Comparison of ENCODE assay signal across 20 mouse cellular contexts in genomic region chr7:43778176-43778970, GRCm38 (mm10). TPM values are rescaled to one million over a fixed set of nuclear protein-coding genes. Genes with fewer than 3 reads are reported as not detected.
"Had no signal": no experiment of that assay in that cellular context is flagged by ENCODE, and none has a peak within 500 bp of the region (broad histone marks: within the 10 kb centered on the region; RNA-seq: fewer than 3 reads in every experiment).

No protein-coding gene starts in this region.

- H3K9me3 ChIP-seq: limb, embryonic 15.5 days; liver, embryonic 12.5 days; lung, embryonic 15.5 days; midbrain, embryonic 10.5 days; neural tube, embryonic 12.5 days had no signal

- DNase-seq: kidney, adult 9 months; kidney, postnatal 4 days; left cerebral cortex, postnatal 4 days; midbrain, embryonic 14.5 days; retina, postnatal 1 day; right cerebral cortex, postnatal 14 days had no signal

- H3K27ac ChIP-seq: hindbrain, embryonic 14.5 days; layer of hippocampus, adult 2 months; limb, embryonic 15.5 days; liver, embryonic 12.5 days; lung, embryonic 15.5 days; midbrain, embryonic 10.5 days; neural tube, embryonic 12.5 days had no signal

- H3K4me3 ChIP-seq: layer of hippocampus, adult 2 months; limb, embryonic 15.5 days; liver, embryonic 12.5 days; lung, embryonic 15.5 days; midbrain, embryonic 10.5 days; myocyte; neural tube, embryonic 12.5 days had no signal

- H3K4me1 ChIP-seq: liver, embryonic 12.5 days had no signal

- H3K9ac ChIP-seq: hindbrain, embryonic 14.5 days; limb, embryonic 15.5 days; liver, embryonic 12.5 days; lung, embryonic 15.5 days; neural tube, embryonic 12.5 days had no signal

- H3K4me2 ChIP-seq: hindbrain, embryonic 14.5 days; limb, embryonic 15.5 days; liver, embryonic 12.5 days; lung, embryonic 15.5 days; neural tube, embryonic 12.5 days had no signal

- H3K36me3 ChIP-seq: limb, embryonic 15.5 days; liver, embryonic 12.5 days; lung, embryonic 15.5 days; midbrain, embryonic 10.5 days; neural tube, embryonic 12.5 days had no signal

- ATAC-seq: intestine, embryonic 16.5 days; liver, embryonic 12.5 days had no signal

RNA-seq across cellular contexts. Expression of gene Klk10, which starts 2.5 kb away (rescaled TPM):
- total RNA-seq: left cerebral cortex, postnatal 4 days had no signal
- polyA plus RNA-seq: hindbrain, embryonic 14.5 days; liver, embryonic 12.5 days; liver, embryonic 16.5 days; midbrain, embryonic 14.5 days; neural tube, embryonic 12.5 days had no signal

RNA-seq across cellular contexts. Expression of gene Klk11, which starts 4.0 kb away (rescaled TPM):
- total RNA-seq: layer of hippocampus, adult 2 months; layer of hippocampus, postnatal 10 days; left cerebral cortex, postnatal 4 days had no signal
- polyA plus RNA-seq: hindbrain, embryonic 14.5 days; liver, embryonic 12.5 days; liver, embryonic 16.5 days; midbrain, embryonic 10.5 days; midbrain, embryonic 14.5 days; neural tube, embryonic 12.5 days; small intestine, adult 2 months had no signal

RNA-seq across cellular contexts. Expression of gene Klk12, which starts 9.7 kb away (rescaled TPM):
- total RNA-seq: layer of hippocampus, adult 2 months; layer of hippocampus, postnatal 10 days; left cerebral cortex, postnatal 4 days had no signal
- polyA plus RNA-seq: hindbrain, embryonic 14.5 days; intestine, embryonic 16.5 days; liver, embryonic 12.5 days; liver, embryonic 16.5 days; lung, embryonic 15.5 days; midbrain, embryonic 10.5 days; midbrain, embryonic 14.5 days; neural tube, embryonic 12.5 days; small intestine, adult 2 months; thymus, postnatal 0 days; urinary bladder, adult 2 months had no signal

RNA-seq across cellular contexts. Expression of gene Klk9, which starts 13.3 kb away (rescaled TPM):
- total RNA-seq: layer of hippocampus, adult 2 months; layer of hippocampus, postnatal 10 days; left cerebral cortex, postnatal 4 days had no signal
- polyA plus RNA-seq: hindbrain, embryonic 14.5 days; intestine, embryonic 16.5 days; liver, embryonic 12.5 days; liver, embryonic 16.5 days; midbrain, embryonic 10.5 days; midbrain, embryonic 14.5 days; myocyte; neural tube, embryonic 12.5 days; small intestine, adult 2 months; urinary bladder, adult 2 months had no signal

RNA-seq across cellular contexts. Expression of gene Klk8, which starts 19.0 kb away (rescaled TPM):
- polyA plus RNA-seq: myocyte had no signal
